Mouse (Mus musculus): ENCODE results near the gene Ccnf. TPM values are rescaled to one million over a fixed set of nuclear protein-coding genes. Genes with fewer than 3 reads are reported as not detected.

The Ccnf gene
- total and polyA plus RNA-seq, 2 experiments from 2014 or later = 5.0 to 6.2 TPM

DNA sequence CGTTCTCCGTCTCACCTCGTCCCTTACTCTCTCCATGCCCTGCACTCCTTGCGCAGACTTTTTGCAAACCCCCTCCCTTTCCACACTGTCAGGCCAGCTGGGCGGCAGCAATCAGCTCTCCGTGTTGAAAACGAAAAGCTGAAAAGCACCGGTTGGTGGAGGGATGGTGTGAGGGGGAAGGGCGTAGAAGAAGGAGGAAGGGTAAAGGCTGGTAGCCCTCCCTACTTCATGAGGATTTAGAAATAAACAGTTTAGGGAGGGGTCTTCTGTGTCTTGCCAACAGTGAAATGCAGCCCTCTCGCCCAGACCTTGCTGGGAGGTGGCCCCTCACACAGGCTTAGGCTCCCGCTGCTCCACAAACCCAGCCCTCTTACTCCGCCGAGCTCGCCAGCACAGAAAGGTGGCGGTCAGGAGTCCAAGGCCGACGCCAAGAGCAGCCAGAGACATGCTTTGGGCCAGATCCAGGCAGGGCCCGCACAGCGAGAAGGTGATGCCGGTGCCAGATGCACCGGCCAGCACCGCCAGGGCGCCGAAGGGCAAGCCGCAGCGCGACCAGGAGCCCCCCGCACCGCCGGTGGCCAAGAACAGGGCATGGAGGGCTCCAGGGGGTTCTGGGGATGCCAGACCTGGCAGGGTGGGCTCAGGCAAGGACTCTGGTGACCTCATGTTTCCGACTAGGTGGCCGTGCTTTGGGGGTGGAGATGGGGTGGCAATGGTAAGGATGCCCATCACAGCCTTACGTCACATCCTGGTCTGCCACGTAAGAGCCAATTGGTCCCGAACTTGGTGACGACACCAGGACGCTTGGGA is 39.4 kb downstream of the Ccnf start:
- TF ChIP-seq CTCF (IDR thresholded peaks at IDR 0.05) = no peak; the same call in 1 of the 2 replicates
- peak overlapping the region; percentile 97 for H3K4me2 ChIP-seq (ENCODE audit: low read depth, low read length, poor library complexity, severe bottlenecking)
- H3K9me3 ChIP-seq (ENCODE audit: low read length) = no peaks in the 10 kb centered on the region
- peak overlapping the region; percentile 86 for H3K9ac ChIP-seq (replicated peaks; ENCODE audit: low read length, poor library complexity, severe bottlenecking)
- ATAC-seq (ENCODE audit: low FRiP score) (peak; percentile 84), DNase-seq (ENCODE audit: low spot score) (peak; percentile 95)
- under 1% methylated on average over 37 of the region's 37 CpGs for WGBS
- no peaks in the 10 kb centered on the region for H3K27me3 ChIP-seq (ENCODE audit: insufficient read depth, low read length)
- H3K36me3 ChIP-seq (ENCODE audit: insufficient read depth, low read length) = peaks cover 15% of the 10 kb centered on the region; the same call in 1 of the 2 replicates
- H3K4me1 ChIP-seq (ENCODE audit: insufficient read depth, low read length) = peaks cover 32% of the 10 kb centered on the region
- H3K27ac ChIP-seq (ENCODE audit: low read depth, low read length) = peak overlapping the region; percentile 86
- peak overlapping the region; percentile 54 for H3K4me3 ChIP-seq (ENCODE audit: low read depth, low read length)

DNA sequence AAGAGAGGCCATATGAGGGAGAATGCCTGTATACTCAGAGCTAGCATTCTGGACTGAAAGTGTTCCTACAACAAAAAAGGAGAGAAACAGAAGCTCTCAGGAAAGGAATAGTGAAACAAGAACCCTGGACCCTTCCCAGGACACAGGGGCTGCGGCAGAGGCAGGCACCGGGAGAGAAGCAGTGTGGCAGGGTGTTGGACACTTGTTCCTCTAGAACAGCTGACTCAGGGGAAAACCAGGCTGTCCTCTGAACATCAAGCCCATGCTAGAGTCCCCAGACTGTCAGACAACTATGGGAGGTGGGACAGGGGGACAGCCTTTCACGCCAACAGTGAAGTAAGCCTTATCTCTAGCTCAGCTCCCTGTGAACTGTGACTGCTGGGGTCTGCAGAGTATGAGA is 40.7 kb downstream of the Ccnf start:
- H3K27ac ChIP-seq (ENCODE audit: low read depth, low read length) = no peak overlapping the region
- H3K27me3 ChIP-seq (ENCODE audit: insufficient read depth, low read length) = no peaks in the 10 kb centered on the region
- 83% methylated on average over 3 of the region's 3 CpGs for WGBS
- H3K9me3 ChIP-seq (ENCODE audit: low read length) = no peaks in the 10 kb centered on the region
- H3K4me2 ChIP-seq (ENCODE audit: low read depth, low read length, poor library complexity, severe bottlenecking) = no peak overlapping the region
- H3K4me3 ChIP-seq (ENCODE audit: low read depth, low read length) = no peak overlapping the region
- DNase-seq (ENCODE audit: low spot score) (no peak), ATAC-seq (ENCODE audit: low FRiP score) (no peak)
- H3K4me1 ChIP-seq (ENCODE audit: insufficient read depth, low read length) = peaks cover 44% of the 10 kb centered on the region
- H3K9ac ChIP-seq (replicated peaks; ENCODE audit: low read length, poor library complexity, severe bottlenecking) = no peak overlapping the region
- 0 out of 2 replicates have a peak, but pooled peaks cover 4% of the 10 kb centered on the region for H3K36me3 ChIP-seq (ENCODE audit: insufficient read depth, low read length)
- TF ChIP-seq CTCF (IDR thresholded peaks at IDR 0.05) = no peak

GRCm38 (mm10) chr17:24209916-24210240 is 41.4 kb downstream of the Ccnf start:
- no peaks in the 10 kb centered on the region for H3K27me3 ChIP-seq (ENCODE audit: insufficient read depth, low read length)
- H3K27ac ChIP-seq (ENCODE audit: low read depth, low read length) = no peak overlapping the region
- no peak overlapping the region for H3K9ac ChIP-seq (replicated peaks; ENCODE audit: low read length, poor library complexity, severe bottlenecking)
- H3K4me2 ChIP-seq (ENCODE audit: low read depth, low read length, poor library complexity, severe bottlenecking) = peak overlapping the region; percentile 79; the same call in 1 of the 2 replicates
- no peaks in the 10 kb centered on the region for H3K9me3 ChIP-seq (ENCODE audit: low read length)
- no peak for DNase-seq (ENCODE audit: low spot score)
- no peak for ATAC-seq (ENCODE audit: low FRiP score)
- peaks cover 44% of the 10 kb centered on the region for H3K4me1 ChIP-seq (ENCODE audit: insufficient read depth, low read length)
- H3K36me3 ChIP-seq (ENCODE audit: insufficient read depth, low read length) = no peaks in the 10 kb centered on the region
- no peak for TF ChIP-seq CTCF (IDR thresholded peaks at IDR 0.05)
- WGBS = 59% methylated on average over 3 of the region's 3 CpGs
- no peak overlapping the region for H3K4me3 ChIP-seq (ENCODE audit: low read depth, low read length)

- no peaks in the 10 kb centered on the region for H3K9me3 ChIP-seq (ENCODE audit: low read length)
- DNase-seq (ENCODE audit: low spot score) (peak; percentile 69), ATAC-seq (ENCODE audit: low FRiP score) (0 out of 2 replicates have a peak, but pooled peaks have one; percentile 20)
- peak within 1 kb of the TSS; percentile 79 for H3K4me2 ChIP-seq (ENCODE audit: low read depth, low read length, poor library complexity, severe bottlenecking)
- no peak for TF ChIP-seq CTCF (IDR thresholded peaks at IDR 0.05)
- peak within 1 kb of the TSS; percentile 40 for H3K27ac ChIP-seq (ENCODE audit: low read depth, low read length)
- 1% methylated on average over 42 of the region's 43 CpGs for WGBS
- H3K9ac ChIP-seq (replicated peaks; ENCODE audit: low read length, poor library complexity, severe bottlenecking) = peak within 1 kb of the TSS; percentile 72
- H3K36me3 ChIP-seq (ENCODE audit: insufficient read depth, low read length) = no peaks in the 10 kb centered on the region
- H3K27me3 ChIP-seq (ENCODE audit: insufficient read depth, low read length) = no peaks in the 10 kb centered on the region
- H3K4me1 ChIP-seq (ENCODE audit: insufficient read depth, low read length) = peaks cover 48% of the 10 kb centered on the region
- H3K4me3 ChIP-seq (ENCODE audit: low read depth, low read length) = peak within 1 kb of the TSS; percentile 38
These were observed 42.0 kb downstream of the Ccnf start, which contains the start of gene Ntn3 for GRCm38 (mm10) chr17:24209043-24209915. TSS of gene Ntn3 (minus strand) at chr17:24209531.

DNA sequence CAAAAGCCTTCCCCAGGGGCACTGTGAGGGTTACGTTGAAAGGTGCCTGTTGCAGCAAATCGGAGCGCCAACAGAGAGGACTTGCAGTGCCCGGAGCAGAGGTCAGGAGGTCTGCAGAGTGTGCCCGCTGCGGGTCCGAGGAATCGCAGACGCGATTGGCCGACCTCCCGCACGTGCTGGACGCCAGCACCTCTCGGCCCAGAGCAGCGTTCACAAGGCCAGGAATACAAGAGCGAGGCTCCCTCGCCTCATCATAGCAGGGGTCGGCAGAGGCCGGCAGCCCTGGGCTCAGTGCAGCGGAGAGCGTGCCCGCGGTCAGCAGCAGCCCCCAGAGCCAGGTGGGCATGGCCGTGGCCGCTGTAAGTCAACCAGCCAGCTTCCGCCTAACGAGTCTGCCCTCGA is 42.6 kb downstream of the Ccnf start:
- 4% methylated on average over 29 of the region's 29 CpGs for WGBS
- Histone ChIP-seq H3K9me3 (ENCODE audit: low read length) (no peaks in the 10 kb centered on the region), H3K4me3 (ENCODE audit: low read depth, low read length) (peak overlapping the region; percentile 38), H3K36me3 (ENCODE audit: insufficient read depth, low read length) (no peaks in the 10 kb centered on the region), H3K4me1 (ENCODE audit: insufficient read depth, low read length) (peaks cover 54% of the 10 kb centered on the region), H3K9ac (replicated peaks; ENCODE audit: low read length, poor library complexity, severe bottlenecking) (peak overlapping the region; percentile 72), H3K27me3 (ENCODE audit: insufficient read depth, low read length) (no peaks in the 10 kb centered on the region), H3K4me2 (ENCODE audit: low read depth, low read length, poor library complexity, severe bottlenecking) (peak overlapping the region; percentile 79), H3K27ac (ENCODE audit: low read depth, low read length) (peak overlapping the region; percentile 40)
- no peak for TF ChIP-seq CTCF (IDR thresholded peaks at IDR 0.05)
- DNase-seq (ENCODE audit: low spot score) = no peak
- ATAC-seq (ENCODE audit: low FRiP score) = no peak

Measured in midbrain, postnatal 0 days (tissue).